Mouse (Mus musculus) retina, postnatal 1 day (tissue): ENCODE measurements around the gene Zer1.

Source experiments
- DNase-seq: peaks from one replicate; pipeline ENCODE4 v3.0.0-alpha.2; 2012

Gene Zer1

GRCm38 (mm10) chr2:30123729-30124471, 485 bp downstream of the Zer1 start:
- DNase-seq = no peak

DNA sequence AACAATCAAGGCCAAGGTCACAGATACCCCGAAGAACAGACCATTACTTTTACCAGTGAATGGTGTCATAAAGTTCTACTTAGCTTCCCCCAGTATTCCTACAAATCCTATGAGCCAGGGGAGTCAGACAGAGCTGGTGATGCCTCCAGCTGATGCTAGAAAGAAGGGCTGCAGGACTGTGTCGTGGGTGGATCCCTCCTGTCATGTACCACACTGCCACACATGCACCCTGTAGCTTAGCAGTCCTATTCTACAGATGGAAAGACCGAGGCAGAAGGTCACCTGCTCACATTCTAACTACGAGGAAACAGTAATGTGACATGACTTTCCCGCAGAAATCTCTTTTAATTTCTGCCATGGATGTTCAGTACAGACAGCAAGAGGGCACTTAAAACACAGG, 1.6 kb downstream of the Zer1 start:
- no peak for DNase-seq

- DNase-seq = no peak
Measured at GRCm38 (mm10) chr2:30120269-30120668, 4.1 kb downstream of the Zer1 start.

GRCm38 (mm10) chr2:30119641-30120051, 4.7 kb downstream of the Zer1 start:
- DNase-seq = no peak

- no peak for DNase-seq
Measured at GRCm38 (mm10) chr2:30112564-30112963, 11.8 kb downstream of the Zer1 start.

- no peak for DNase-seq
Measured at GRCm38 (mm10) chr2:30111500-30111899, 12.9 kb downstream of the Zer1 start.

DNA sequence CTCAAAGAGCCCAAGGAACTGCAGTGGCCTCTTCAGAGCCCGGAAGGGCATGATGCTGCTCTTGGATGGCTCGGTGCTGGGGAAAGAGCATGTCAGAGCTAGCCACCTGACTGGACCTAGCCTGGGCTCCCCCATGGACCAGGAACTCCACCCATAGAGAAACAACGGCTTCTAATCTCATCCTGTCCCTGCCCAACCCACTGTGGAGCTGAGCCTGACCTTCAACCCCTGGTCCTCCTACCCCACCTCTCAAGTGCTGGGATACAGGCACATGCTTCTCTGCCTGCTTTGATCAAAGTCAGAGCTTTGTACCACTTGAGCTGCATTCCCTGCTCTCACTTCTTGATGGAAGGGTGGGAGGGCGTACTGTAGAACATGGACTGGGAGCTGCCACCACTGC, 16.1 kb downstream of the Zer1 start:
- DNase-seq = no peak

- no peak for DNase-seq
Measured at GRCm38 (mm10) chr2:30107646-30108045, 16.7 kb downstream of the Zer1 start.

GRCm38 (mm10) chr2:30106364-30106763, 18.0 kb downstream of the Zer1 start:
- DNase-seq = peak; percentile 50

- DNase-seq = no peak
Measured at GRCm38 (mm10) chr2:30100214-30100613, 24.2 kb downstream of the Zer1 start.

DNA sequence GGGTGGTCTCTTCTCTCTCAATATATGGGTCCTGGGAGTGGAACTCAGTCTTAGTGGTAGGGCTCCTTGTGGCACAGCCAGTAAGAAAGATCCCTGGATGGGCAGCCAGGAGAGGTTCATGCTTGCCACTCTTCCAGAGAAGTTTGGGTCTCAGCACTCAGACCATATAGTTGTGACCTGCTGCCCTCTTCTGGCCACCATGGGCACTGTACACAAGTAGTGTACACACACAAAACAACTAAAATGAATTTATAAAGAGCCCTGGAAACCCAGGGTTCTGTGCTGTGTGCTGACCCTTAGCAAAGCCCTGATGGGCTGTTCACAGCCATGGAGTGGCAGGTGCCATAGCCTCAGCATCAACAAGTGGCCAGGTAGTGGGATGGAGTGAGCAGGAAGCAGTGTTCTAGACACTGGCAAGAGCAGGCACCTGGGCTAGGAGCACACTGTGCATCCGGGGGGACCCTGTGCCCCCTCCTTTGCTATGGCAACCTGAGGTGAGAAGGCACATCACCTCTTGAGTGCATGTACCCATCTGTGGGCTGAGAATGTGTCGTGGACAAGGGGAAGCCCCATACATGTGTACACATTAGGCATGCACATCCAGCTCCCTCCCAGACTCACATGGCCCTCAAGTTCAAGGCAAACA, 28.4 kb downstream of the Zer1 start:
- DNase-seq = peak; percentile 75

- no peak for DNase-seq
Measured at GRCm38 (mm10) chr2:30094208-30094588, 30.2 kb downstream of the Zer1 start.

GRCm38 (mm10) chr2:30093471-30094207, 30.7 kb downstream of the Zer1 start, which contains the start of gene Zdhhc12:
Zdhhc12 (minus strand) TSS chr2:30093648.
- peak; percentile 97 for DNase-seq

DNA sequence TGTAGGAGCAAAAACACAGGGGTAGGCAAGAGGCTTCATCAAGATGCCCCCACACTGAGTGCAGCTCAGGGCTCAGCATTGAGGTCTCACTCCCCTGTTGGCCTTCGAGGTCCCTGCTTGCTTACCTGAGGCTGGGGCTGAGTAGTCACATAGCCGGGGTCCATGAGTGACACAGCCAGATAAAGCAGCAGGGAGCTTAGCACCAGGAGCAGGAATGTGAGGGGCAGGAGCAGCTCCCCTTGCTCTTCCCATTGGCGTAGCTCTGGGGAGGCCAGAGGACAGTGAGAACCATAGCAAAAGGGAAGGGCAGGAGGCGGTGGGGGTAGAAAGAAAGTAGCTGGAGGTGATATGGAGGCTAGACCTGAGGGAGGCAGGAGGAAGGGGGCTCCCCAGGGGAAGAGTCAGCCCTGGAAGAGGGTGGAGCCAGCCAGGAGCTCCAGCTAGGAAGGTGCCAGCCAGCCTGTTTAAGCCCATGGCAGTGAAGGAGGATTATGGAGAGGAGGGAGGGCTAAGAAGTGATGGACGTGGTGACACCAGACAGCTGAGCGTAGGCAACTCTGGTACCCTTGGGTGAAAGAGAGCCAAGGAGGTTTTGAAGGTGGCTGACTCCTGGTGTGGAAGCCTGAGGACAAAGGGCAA, 32.0 kb downstream of the Zer1 start:
- DNase-seq = peak; percentile 46

DNA sequence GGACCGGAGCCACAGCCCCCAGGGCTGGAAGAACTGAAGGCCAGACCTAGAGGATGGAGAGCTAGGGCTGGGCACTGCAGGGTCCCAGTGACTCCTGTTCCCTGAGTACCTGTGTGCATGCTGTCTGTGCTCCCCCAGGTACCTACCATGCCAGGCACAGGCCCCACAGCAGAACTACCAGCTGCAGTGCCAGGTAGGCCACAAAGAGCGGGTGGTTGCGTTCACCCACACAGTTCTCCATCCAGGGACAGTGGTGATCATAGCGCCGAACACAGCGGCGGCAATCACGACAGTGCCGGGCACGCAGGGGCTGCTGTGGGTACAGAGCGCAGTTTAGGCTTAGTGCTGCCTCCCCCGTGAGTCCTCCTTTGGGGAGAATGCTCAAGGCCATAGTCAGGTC, 32.9 kb downstream of the Zer1 start:
- DNase-seq = no peak

GRCm38 (mm10) chr2:30087310-30087709, 37.1 kb downstream of the Zer1 start:
- DNase-seq = no peak

- DNase-seq = peak; percentile 58
Measured at GRCm38 (mm10) chr2:30084632-30085031, 39.8 kb downstream of the Zer1 start.

DNA sequence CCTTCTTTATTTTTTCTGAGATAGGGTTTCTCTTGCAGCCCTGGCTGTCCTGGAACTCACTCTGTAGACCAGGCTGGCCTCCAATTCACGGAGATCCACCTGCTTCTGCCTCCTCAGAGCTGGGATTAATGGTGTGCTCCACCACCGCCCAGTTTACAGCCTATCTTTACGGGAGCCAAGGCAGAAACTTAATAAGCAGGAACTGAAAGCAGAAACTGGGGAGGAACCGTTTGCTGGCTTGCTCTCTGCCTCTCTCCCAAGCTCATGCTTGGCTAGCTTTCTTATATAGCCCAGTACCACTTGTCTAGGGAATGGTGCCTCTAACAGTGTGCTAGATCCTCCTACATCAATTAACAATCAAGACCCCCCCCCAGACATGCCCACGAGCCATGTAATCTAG, 40.3 kb downstream of the Zer1 start:
- no peak for DNase-seq

- no peak for DNase-seq
Measured at GRCm38 (mm10) chr2:30080181-30080800, 44.1 kb downstream of the Zer1 start.

DNA sequence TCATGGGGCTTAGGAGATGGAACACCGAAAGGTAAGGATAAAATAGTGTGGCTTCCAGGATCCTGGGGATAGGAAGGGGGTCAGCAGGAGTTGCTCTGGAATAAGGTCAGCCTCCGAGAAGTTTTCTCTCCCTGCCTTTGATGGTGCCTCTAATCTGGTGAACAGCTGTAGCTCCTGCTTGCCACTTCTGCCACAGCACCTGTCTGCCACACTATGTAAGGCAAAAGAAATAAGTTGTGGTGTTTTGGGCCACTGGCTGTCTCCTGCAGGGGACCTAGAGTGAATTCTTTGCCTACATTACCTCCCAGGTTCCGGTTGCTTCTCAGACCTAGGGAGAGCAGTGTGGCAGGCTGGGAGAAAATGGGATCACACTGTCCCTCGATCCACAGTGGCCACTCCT, 45.6 kb downstream of the Zer1 start:
- DNase-seq = no peak

DNA sequence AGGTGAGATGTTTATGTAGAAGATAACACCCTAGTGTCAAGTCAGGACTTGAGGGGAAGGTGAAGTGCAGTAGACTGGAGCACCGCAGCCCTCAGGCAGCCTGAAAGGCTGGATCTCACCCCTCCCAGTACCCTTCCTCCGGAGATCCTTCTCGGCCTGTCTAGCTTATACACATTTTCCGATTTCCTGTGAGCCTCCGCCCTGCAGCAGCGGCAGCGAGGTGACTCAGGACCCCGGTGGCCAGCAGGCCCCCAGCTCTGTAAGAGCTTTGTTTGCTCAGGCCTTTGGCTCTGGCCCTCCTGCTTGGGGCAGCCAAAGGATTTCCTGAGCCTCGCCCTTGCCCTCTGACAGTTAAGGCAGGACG, 46.1 kb downstream of the Zer1 start:
- no peak for DNase-seq

DNA sequence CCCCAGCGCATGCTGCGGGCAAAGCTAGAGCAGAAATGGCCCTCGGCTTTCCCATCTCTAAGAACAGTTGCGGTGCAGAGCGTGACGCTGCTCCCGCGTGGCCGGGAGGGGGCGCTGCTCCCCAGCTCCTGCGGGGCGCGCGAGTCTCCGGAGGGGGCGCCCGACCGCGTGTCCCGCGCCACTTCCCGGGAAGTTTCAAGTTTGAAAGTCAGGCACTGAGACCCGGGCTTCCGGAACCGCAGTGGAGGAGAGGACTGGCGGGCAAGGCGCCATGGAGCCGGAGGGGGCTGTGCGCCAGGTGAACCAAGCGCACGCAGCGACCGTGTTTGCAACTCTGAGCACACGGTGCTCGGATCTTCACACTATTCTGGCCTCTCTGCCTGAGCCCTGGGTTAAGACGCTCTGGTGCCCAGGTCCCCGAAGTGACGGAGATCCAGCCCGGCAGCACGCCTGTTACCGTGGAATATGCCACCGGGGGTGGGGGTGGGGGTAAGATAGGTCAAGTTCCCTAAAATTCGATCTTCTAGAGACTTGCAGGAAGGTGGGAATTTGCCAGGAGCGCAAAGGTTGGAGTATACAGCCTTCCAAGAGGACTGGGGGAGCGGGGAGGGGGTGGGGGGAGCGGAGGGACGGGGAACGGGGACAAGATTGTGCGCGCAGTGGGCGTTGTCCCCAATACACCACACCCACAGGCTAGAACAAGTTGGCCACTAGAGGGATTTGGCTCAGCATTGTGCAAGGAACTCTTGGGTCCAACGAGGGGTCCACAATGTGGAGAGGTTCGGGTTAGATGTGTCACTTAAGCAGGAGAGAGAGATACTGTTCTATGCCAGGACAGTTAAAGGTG, 46.7 kb downstream of the Zer1 start, which contains the start of gene Pkn3:
Gene Pkn3 (plus strand): TSS at position 183 of the 847 bp plus-strand sequence.
- DNase-seq = peak; percentile 92
